Mouse (Mus musculus) activated CD4-positive, CD25-positive, alpha-beta regulatory T cell, adult 4 months (primary cell): Measurements from ENCODE around the gene Gm20388. TPM values are rescaled to one million over a fixed set of nuclear protein-coding genes. Genes with fewer than 3 reads are reported as not detected.

Experiments used
- ATAC-seq: one replicate; pipeline ENCODE4 v1.8.0; 2017
- polyA plus RNA-seq, 2 experiments: library from polyadenylated mRNA; unstranded; fragments of 100-300 nt; shearing (Covaris generic); gene quantifications; one replicate each; pipeline ENCODE4 v1.2.1; 2017

Gm20388 gene
- polyA plus RNA-seq, 2 experiments from 2014 or later: 9.9 to 12.3 TPM

DNA sequence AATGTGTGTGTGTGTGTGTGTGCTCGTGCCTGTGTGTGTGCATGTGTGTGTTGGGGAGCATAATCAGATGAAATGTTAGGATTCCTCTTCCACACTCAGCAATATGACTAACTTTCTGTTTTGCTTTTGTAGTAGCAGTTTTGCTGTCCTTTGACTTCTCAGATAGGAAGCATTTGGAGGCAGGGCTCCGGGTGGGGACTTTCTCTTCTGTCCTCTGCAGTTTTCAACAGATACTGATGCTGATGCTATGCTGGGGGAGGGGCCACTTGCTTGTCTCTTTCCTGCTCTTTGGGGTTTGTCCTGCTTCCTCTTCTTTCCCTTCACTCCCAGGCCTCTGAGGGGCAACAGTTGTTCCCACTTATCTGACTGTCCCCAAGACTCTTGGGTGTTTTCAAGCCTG is 4319.2 kb downstream of the Gm20388 start:
- ATAC-seq: no peak

DNA sequence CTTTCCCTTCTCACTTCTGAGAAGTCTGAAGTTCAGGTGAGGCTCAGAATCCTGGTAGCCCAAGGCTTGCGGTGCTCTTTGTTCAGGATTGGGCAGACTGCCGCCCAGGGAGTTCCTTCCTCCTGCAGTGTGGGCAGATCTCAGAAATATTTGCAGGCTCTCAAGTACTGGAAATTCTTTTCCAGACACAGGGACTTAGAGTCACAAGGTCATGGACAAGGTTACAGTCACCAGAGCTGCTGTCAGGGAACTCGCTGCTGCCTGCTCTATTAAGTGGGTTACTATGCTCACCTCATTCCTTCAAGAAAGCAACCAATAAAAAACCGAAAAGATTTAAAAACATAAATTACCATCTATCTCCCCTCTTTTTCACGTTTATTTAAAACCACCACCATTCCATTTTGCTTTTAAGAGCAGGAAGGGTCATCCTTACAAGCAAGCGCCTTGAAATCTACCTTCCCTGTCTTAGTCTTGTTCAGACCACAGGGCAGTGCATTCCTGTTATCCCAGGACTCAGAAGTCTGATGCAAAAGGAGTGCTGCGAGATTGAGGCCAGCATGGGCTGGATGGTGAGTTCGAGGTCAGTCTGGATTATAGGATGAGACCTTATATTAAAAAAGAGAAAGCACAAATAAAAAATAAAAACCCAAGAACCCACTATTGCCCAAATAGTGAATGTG is 4320.0 kb downstream of the Gm20388 start:
- ATAC-seq: no peak

DNA sequence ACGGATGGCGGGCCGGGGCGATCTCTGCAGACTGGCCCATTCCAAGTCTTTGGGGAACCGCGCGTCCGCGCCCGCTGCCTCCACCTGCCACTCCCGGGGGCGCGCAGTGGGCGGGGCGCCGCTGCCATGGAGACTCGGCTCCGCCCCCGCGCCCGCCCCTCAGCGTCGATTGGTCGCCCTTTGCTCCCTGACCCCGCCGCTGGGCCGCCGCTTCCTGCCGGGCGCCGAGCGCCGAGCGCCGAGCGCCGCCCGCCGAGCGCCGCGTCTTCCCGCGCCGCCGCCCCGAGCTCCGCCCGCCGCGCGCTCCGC is 4320.5 kb downstream of the Gm20388 start, which contains the start of gene Galnt2:
Gene Galnt2, plus strand, starts transcription at position 216 of the 309 bp plus-strand sequence.
- peak; percentile 74 for ATAC-seq

DNA sequence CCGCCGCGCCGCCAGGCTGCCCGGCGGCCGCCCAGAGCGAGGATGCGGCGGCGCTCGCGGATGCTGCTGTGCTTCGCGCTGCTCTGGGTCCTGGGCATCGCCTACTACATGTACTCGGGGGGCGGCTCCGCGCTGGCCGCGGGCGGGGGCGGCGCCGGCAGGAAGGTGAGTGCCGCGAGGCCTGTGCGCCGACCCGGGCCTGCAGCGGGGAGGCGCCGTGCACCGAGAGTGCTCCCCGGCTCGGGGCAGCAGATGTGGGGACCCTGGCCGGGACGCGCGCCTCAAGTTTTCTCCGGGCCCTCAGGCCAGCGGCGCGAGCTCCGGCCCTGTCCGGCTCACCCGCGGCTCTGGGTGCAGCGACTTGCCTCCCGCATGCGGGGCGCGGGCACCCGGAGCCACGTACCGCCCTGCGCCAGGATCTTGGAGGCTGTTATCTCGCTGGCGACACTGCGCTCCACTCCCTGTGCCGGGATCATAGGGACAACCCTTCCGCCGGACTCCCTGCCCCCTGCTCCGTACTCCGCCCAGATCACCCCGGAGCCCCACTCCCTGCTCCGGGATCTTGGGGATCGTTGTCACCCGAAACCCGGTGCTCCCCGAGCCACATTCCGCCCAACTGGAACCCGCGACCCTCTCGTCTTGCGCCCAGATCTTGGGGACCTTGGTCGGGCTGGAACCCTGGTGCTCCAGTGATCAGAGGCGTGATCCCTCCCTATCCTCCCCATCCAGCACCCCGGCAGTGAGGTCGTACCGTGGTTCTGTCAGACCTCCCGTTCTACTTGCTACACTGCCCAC is 4321.0 kb downstream of the Gm20388 start:
- ATAC-seq: peak; percentile 70

DNA sequence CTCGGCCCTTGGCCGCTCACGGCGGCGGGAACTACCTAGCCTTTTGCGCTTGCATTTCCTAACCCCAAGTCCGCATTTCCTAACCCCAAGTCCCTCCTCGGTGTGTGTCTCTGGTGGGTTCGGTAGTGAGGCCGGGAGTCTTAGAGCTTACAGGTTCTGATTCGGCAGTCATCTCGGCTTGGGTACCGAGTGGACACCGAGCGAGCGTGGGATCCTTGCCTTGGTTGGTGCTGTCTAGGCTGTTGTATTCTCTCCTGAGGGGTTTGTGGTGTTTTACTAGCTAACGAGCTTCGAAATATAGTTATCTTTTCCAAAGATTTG is 4321.6 kb downstream of the Gm20388 start:
- no peak for ATAC-seq

DNA sequence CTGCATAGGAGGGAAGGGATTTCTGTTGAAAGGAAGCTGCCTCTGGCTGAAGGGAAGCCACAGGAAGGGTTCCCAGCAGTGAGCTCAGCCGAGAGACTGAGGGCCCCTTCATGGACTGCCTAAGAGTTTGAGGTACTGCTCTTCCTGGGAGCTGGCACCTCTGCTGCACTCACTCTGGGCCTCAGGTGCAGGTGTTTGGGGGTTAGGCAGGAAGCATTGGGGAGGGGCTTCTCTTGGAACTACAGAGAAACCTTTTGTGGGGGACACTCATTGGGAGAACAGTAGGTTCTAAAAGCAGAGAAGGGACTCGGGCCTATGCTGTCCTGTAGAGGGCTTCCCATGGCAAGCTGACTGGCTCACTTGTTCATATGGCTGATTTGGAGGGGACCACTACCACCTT is 4323.9 kb downstream of the Gm20388 start:
- ATAC-seq: no peak

DNA sequence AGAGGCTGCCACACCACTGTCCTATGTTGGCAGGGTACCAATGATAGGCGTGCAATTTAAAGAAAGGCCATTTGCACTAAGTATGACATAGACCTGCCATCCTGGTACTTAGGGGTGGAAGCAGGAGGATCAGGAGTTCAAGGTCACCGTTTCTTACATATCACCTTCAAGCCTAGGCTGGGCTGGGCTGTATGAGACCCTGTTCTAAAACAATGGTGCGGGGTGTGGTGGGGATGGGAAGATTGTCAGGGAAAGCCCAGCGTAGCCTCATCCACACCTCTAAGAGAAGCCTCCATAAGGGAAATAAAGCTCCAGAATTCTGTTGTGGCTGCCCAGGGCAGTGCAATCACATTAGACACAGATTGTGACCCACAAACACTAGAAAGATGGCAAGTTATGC is 4324.9 kb downstream of the Gm20388 start:
- ATAC-seq: no peak

DNA sequence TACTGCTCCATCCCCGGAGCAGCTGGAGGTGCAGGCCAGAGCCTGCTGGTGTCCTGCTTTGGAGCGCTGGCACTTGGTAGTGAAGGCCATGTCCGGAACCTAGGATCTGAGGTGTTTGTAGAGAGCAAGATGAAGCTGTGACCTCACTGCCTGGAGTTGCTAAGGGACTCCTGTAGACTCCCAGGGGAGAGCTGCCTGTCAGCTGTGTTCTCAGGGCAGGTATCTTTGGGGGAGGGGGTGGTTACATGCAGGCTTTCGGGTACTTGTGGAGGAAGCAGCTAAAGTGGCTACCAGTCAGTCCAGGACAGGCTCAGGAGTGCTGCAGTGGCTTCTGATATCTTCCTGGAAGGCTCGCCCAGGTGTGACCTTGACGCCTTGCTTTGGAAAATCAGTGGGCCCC is 4328.7 kb downstream of the Gm20388 start:
- ATAC-seq: no peak

DNA sequence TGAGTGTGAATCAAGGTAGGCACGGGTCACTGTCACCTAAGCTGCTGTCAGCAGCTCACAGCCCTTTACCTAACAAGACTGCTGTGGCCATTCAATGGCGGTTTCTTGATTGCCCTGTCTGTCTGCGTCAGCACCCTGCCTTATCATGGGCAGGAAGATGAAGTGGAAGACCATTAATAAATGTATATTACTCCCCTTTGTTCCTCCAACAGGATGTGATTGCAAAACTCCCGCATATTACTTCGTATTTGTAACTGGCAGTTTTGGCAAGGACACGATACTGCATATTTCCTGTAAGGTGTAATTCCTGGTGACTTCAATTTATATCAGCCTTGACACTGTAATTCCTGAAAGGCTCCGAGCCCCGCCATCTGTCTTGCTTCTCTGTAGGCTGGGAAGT is 4330.3 kb downstream of the Gm20388 start:
- no peak for ATAC-seq

DNA sequence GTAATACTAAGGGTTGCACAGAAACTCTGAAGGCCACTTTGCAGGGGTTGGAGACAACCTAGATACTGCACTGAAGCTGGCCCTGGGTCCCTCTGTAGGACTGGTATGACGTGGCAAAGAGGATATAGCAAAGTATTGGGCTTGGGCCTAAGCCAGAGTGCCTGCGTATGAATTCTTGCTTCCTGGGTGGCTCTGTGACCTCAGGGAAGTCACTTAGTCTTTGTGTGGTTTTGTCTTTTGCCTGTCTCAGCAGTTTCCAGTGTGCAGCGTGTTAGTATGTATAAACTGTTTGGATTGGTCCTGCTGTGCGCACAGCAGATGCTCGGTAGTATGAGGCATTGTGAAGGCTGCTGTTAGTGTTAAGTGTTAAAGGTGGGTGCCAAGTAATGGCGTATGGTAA is 4331.6 kb downstream of the Gm20388 start:
- ATAC-seq: peak; percentile 95

DNA sequence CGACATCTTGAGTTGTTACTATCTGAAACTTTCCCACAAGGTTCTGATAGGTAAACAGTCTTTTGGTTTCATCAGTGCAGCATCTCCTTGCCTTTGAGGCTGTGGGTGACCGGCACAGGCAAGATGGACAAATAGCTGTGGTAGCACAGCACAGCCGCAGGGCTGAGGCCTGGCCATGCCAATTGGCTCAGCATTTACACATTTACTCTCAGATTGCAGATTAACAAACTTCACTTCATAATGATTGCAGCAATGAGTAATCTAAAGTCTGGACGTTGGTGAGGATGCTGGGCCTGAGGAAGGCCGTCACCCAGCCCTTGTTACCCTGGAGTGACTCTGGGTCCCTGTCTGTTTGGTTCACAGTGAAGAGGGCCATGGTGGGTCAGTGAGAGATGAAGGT is 4332.3 kb downstream of the Gm20388 start:
- no peak for ATAC-seq

DNA sequence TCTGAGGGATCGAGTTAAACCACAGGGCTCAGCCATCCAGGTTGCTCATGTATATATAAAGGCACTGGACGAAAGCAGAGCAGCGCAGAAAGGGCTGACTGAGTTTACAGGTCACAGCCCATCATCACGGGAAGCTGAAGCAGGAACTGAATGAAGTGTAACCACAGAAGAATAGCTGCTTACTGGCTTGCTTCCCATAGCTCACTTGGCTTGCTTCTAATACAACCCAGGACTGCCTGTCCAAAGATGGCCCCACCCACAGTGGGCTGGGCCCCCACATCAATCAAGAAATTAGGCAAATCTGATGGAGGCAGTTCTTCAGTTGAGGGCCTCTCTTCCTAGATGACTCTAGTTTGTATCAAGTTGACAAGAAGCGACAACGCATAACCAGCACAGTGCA is 4336.9 kb downstream of the Gm20388 start:
- no peak for ATAC-seq

DNA sequence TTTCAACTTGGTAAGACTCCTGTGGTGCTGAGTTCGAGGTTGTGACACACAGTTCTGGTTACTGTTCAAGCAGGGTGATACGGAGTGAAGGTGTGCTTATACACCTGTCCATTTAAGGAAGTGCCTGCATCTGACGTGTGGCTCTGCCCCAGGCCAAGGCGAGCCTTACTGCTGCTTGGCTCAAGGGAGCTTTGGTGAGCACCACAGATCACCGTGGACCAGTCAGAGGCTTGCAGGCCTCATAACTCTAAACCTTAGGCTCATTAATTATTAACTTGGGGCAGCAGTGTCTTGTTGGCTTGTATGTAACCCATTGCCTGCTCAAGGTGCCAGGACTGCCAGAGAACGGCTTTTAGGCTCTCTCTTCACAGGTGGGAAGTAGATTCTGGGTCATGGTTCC is 4338.0 kb downstream of the Gm20388 start:
- ATAC-seq: no peak

DNA sequence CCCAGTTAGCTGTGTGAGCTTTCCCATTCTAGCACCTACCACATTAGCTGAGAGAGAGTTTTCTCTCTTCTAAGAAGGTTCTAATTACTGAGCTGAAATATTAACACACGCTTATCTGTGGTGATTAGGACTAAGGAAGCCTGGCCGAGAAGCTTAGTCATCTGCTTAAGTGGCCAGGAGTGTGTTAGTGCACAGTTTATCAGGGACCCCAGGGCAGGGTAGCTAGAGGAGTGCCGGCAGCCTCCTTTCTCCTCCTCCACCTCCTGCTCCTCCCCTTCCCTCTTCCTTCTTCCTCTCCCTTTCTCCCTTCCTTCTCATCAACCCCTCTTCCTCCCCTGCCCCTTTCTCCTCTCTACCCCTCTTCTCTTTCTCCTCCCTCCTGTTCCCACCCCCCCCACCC is 4339.6 kb downstream of the Gm20388 start:
- ATAC-seq: no peak

DNA sequence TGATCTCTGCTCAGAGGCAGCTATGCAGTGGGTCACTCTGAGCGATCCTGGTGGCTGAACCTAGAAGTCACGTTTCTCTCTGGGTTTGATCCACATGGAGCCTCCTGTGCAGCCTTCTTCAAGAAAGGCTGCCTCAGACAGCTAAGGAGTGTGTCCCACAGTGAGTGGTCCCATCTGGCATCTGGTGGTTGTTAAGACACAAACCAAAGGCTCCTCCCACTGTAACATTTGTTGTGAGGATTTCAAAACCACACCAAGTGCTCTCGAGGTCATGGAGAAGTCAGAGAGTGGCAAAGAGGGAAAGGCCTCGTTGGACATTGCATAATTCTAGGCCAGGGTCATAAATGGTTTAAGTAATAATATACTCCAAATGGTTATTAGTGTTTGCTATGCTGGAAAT is 4340.1 kb downstream of the Gm20388 start:
- ATAC-seq: no peak

DNA sequence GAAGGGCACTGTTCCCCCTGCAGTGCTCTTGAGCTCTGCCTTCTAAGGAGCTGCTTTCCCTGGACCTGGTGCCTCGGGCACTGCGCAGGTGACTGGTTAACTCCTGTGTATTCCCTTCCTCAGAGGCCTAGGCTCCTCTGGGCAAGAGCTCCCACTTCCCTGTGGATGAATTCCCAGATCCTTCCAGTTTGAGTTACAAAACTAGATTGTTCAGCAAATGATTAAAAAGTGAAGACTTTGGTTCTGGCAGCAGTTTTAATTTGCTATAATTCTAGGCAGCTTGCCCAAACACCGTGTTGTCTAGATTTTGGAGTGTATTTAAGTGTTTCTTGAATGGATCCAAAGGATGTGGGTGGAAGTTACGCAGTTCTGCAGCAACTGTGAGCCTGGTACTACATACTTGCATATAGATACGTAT is 4341.9 kb downstream of the Gm20388 start:
- no peak for ATAC-seq

DNA sequence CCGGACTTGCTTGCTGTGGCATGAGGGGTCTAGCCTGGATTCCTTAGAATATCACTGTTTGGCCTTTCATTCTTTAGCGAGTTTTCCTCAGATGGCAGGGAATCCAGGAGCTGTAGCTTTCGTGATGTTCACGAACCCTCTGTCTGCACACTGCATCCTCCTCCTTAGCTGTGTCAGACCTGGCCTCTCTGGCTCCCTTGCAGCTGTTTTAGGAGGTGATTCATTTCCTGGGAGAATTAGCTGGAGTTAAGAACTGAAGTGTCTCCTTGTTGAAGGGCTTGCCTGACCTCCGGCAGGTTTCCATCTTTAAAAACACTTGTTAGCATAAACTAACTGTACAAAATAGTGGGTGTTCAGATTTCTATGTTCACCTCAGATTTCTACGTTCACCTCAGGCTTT is 4343.3 kb downstream of the Gm20388 start:
- ATAC-seq: no peak

DNA sequence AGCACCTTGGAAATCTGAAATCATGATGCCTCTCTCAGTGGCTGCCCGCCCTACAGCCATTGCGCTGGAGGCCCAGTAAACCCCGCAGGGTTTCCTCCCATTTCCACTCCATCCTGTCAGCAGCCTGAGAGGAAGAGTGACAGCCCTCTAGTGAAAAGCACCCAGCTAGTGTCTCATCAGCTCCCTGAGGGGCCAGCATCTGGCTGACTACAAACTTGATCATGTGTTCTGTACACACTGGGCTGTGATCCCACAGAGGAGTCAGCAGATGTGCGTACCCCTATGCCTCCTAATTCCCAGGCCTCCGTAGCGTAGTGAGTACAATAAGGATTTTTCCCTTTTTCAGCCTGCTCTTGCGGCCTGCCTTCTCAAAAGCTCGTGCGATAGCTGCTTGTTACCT is 4346.2 kb downstream of the Gm20388 start:
- ATAC-seq: no peak

DNA sequence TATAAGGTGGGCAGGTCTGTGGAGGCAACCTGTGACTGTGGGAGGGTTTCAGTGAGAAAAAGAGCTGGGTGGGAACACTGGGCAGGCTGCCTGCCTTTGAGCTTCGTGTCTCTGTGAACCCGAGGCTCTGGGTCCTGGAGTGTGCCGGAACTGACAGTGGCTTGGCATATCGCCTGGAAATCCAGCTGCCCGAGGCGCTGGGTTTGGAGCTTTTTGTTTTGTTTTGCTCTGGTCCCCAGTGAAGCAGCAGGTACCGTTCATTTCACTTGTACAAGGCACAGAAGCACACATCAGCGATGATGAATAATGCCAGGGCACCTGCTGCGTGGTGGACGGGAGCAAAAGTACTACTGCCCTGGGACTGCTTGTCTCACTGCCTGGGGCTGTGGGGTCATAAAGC is 4346.7 kb downstream of the Gm20388 start:
- ATAC-seq: no peak

DNA sequence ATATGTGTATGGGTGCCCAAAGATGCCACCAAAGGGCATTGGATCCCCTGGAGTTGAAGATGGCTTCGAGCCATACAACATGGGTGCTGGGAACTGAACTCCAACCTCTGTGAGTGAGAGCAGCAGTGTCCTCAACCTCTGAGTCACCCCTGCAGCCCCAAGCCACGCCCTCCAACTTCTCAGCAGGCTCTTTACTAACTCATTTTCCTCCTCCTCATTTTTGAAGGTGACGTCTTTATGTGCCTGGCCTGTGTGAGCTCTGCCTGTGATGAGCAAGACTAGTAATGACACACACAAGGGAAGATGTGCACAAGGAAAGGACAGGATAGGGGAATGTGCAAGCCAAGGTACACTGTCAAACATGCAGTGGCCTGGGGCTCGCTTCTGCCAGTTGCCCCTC is 4348.5 kb downstream of the Gm20388 start:
- ATAC-seq: peak; percentile 37

DNA sequence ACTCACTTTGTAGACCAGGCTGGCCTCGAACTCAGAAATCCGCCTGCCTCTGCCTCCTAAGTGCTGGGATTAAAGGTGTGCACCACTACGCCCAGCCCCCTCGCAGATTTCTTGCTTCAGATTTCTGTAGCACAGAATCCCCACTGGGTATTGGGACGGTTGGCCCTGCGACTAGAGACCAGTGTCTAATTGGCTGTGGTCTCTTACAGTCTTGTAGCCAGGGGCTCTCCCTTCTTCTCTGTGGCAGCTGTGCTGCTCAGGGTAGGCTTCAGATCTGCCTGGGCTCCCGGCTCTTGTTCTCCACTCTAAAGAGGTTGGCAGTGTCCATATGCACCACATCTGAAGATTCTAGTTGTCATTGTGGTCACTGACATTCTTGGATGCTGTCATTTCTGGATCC is 4349.3 kb downstream of the Gm20388 start:
- ATAC-seq: no peak

DNA sequence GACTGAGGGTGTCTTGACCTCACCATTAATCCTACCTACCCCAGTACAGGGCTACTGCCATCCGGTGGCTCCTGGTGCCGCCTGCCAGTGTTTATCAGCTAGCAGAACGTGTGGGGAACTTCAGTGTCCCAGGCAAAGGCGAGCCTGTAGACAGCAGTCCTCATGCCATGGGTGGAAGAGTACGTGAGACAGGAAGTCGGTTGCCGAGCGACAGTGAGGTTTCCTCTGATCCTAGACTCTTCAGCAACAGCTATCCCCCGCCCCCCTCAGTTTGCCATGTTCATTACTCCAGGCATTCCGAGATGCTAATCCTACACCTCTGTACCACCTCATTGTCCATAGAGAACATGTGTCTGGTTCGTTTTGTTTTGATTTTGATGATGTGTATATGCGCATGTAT is 4349.7 kb downstream of the Gm20388 start:
- ATAC-seq: peak; percentile 47

DNA sequence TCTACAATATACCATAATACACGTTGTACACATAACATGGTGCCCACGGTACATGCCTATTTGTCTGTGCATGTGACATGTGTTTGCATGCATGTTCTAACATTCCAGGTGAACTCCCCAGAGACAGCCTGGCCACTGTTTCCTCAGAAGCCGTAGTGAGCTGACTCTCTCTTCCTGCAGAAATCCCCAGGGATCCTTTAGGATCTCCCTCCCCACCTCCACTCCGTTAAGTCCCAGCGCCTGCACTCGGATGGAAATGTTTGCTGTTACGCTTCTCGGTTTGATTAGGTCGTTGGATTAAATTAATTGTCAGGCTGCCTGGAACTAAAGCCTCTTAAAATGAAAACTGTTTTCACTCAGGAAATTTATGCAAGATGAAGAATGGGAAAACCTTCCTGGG is 4352.4 kb downstream of the Gm20388 start:
- ATAC-seq: no peak

DNA sequence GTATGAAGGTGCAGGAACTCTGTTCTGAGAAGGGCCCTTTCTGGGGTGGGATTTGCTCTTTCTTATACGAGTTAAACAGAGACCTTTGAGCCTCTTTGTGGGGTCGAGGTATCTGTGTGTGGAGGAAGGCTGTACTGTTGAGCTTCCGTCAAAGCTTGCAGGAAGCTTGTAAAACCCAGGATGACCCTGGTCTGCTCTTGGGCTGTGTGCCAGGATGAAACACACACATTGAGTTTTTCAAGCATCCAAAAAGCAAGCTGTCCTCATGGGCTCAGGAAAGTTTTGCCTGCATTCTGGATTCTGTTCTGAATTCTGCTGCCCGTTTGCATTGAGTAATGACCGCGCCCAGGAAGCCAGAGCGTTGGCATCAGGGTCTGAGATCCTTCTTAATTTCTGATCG is 4353.4 kb downstream of the Gm20388 start:
- ATAC-seq: no peak

DNA sequence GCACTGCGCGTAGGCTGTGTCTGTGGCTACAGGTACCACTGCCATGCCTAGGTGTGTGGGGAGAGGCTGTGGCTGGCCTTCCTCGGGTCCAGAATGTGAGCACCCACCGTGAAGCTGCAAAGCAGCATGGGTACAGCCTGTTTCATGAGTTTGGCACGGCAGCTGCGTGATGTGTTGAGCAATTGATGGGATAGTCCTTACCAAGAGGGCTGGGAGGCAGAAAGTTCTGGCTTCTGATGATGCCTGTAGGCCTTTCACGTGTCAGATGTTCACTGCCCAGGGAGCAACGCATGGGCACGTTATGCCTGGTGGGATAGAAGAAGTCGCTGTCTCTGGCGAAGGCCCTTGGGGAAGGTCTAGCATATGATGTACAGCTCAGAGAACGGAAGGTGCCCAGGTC is 4354.0 kb downstream of the Gm20388 start:
- ATAC-seq: no peak
